Mouse (Mus musculus) kidney, embryonic 15.5 days (tissue): ENCODE measurements around the gene Hist1h2aa. TPM values are rescaled to one million over a fixed set of nuclear protein-coding genes. Genes with fewer than 3 reads are reported as not detected.

ENCODE experiments used
- ATAC-seq: fragments of 200-750 bp; cut with Nextera tagmentation; replicated peaks from 2 replicates; pipeline ENCODE4 v1.8.0; 2017; ENCODE audit warnings: moderate TSS enrichment; ENCODE audit not compliant: low FRiP score
- H3K27ac ChIP-seq: fragments of 300-500 bp; sonication (generic); 2 replicates; pipeline ENCODE4 v1.5.1; 2015; ENCODE audit warnings: mild to moderate bottlenecking, inconsistent platforms
- H3K27me3 ChIP-seq: fragments of 300-500 bp; sonication (generic); 2 replicates; pipeline ENCODE4 v1.6.1; 2015; ENCODE audit warnings: inconsistent platforms
- H3K36me3 ChIP-seq: fragments of 300-500 bp; sonication (generic); 2 replicates; pipeline ENCODE4 v1.6.1; 2015; ENCODE audit warnings: inconsistent platforms
- H3K4me1 ChIP-seq: fragments of 300-500 bp; sonication (generic); 2 replicates; pipeline ENCODE4 v1.6.1; 2015; ENCODE audit warnings: inconsistent platforms
- H3K4me2 ChIP-seq: fragments of 300-500 bp; sonication (generic); 2 replicates; pipeline ENCODE4 v1.6.1; 2015; ENCODE audit warnings: moderate library complexity, mild to moderate bottlenecking, inconsistent platforms
- H3K4me3 ChIP-seq: fragments of 300-500 bp; sonication (generic); replicated peaks from 2 replicates; pipeline ENCODE4 v1.5.1; 2015; ENCODE audit warnings: mild to moderate bottlenecking, inconsistent platforms
- H3K9ac ChIP-seq: fragments of 300-500 bp; sonication (generic); 2 replicates; pipeline ENCODE4 v1.6.1; 2015; ENCODE audit warnings: mild to moderate bottlenecking, inconsistent platforms
- H3K9me3 ChIP-seq: fragments of 300-500 bp; sonication (generic); replicated peaks from 2 replicates; pipeline ENCODE4 v1.6.1; 2016; ENCODE audit warnings: inconsistent platforms
- WGBS: fragments of 180-500 bp; shearing (Covaris S2); methylation state at CpG from one replicate; pipeline ENCODE4 v1.1.7; 2015; ENCODE audit warnings: mixed read lengths; 5-methylcytosine and 5-hydroxymethylcytosine counted together
- microRNA-seq: library from miRNA; unstranded; fragments of <30 nt; microRNA quantifications from one replicate; pipeline ENCODE4, GENCODE M21; 2016
- polyA plus RNA-seq: library from polyadenylated mRNA; unstranded; fragments of >200 nt; fragmentation: Nextera tagmentation; extraction: Ambion mirVana; gene quantifications from 2 replicates; pipeline ENCODE4 v1.2.1, GENCODE M21; 2015

Gene Hist1h2aa
- polyA plus RNA-seq, 1 experiment from 2014 or later: not detected

DNA sequence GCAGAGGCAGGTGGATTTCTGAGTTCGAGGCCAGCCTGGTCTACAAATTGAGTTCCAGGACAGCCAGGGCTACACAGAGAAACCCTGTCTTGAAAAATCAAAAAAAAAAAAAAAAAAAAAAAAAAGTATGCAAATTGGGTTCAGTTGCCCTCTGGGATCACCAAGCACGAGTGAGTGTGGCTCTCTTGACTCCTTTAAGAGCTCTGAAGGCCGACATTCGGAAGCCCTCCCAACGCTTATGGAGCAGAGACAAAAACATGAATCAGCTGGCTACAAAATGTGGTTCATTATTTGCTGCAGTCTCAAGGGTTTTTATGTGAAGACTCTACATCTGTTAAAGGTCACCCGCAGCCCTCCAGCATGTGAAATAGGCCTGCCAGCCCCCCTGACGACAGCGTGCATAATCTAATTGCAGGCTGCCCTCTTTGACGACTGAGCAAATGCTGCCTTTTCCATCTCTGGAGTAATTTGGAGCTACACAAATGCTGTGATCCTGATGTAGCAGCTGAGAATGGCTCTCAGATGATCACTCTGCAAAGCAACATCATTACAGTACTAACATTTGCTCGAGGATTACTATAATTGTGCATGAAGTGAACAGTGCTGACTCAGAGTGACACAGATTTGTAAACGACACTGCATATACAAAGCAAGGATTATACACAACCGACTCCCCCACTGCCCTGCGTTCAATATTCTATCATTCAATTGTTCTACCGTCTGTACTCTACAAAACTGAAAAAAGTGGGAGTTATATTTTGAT is 15.4 kb downstream of the Hist1h2aa start:
- H3K36me3 ChIP-seq: no peaks in the 10 kb centered on the region
- no peak overlapping the region for H3K4me2 ChIP-seq
- H3K9ac ChIP-seq: no peak overlapping the region
- no peaks in the 10 kb centered on the region for H3K9me3 ChIP-seq
- H3K27ac ChIP-seq: no peak overlapping the region
- 66% methylated on average over 14 of the region's 14 CpGs for WGBS
- H3K27me3 ChIP-seq: no peaks in the 10 kb centered on the region
- ATAC-seq: no peak
- H3K4me1 ChIP-seq: no peaks in the 10 kb centered on the region
- H3K4me3 ChIP-seq: no peak overlapping the region

DNA sequence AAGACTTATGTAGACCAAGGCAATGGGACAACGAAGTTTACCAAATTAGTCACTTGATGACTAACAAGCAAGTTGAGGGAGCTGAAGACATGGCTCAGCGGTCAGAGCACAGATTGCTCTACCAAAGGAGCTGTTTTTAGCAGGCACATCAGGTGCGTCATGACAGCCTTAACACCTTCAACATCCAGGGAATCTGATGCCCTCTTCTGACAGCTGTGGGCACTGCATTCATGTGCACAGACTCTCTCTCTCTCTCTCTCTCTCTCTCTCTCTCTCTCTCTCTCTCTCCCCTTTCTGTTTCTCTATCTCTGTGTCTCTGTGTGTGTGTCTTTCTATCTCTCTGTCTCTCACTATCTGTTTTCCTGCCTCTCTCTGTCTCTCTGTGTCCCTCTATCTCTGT is 16.7 kb downstream of the Hist1h2aa start:
- no peak overlapping the region for H3K9ac ChIP-seq
- H3K4me3 ChIP-seq: no peak overlapping the region
- H3K9me3 ChIP-seq: no peaks in the 10 kb centered on the region
- H3K4me2 ChIP-seq: no peak overlapping the region
- no peak for ATAC-seq
- H3K4me1 ChIP-seq: no peaks in the 10 kb centered on the region
- 67% methylated on average over 3 of the region's 3 CpGs for WGBS
- no peaks in the 10 kb centered on the region for H3K27me3 ChIP-seq
- H3K36me3 ChIP-seq: no peaks in the 10 kb centered on the region
- no peak overlapping the region for H3K27ac ChIP-seq

DNA sequence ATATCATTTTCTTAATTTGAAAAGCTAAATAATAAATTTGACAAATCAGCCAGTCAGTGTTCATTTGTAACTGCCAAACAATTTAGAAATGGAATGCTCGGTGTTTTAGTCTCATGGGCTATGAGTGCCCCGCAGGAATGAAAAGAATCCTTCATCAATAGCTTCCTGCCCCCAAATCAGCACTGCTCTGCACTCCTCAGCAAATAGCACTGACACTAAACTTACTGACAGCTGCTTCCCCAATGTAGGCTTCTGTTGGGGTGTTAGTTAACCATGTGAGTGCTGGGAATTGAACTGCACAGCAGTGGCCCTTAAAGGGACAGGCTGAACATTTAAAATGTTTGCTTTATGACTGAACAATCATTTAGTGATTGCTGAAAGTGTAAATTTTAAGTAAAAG is 25.5 kb downstream of the Hist1h2aa start:
- 42% methylated on average over 2 of the region's 2 CpGs for WGBS

DNA sequence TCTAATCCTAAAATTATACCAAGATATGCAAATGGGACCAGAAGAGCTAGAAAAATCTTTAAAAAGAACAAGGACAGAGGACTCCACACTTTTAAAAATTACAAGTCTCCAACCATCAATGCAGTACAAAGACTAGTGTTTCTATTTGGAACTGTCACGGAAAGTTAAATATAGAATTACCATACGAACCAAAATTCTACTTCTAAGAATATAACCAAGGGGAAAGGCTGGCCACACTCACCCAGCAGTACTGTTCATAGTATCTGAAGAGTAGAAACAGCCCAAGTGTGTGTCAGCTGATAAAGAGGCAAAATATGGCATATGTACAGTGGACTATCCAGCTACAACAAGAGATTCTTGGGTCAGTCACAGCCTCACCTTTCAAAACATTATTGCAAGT is 30.6 kb downstream of the Hist1h2aa start:
- Histone ChIP-seq H3K4me2 (no peak overlapping the region), H3K9me3 (no peaks in the 10 kb centered on the region), H3K36me3 (no peaks in the 10 kb centered on the region), H3K27ac (no peak overlapping the region), H3K4me3 (no peak overlapping the region), H3K4me1 (no peaks in the 10 kb centered on the region), H3K9ac (no peak overlapping the region), H3K27me3 (no peaks in the 10 kb centered on the region)
- WGBS: 86% methylated on average over 2 of the region's 2 CpGs
- no peak for ATAC-seq

More for the DNA sequence above, 25.5 kb downstream of the Hist1h2aa start:
- Histone ChIP-seq H3K4me2 (no peak overlapping the region), H3K27ac (no peak overlapping the region), H3K36me3 (no peaks in the 10 kb centered on the region), H3K27me3 (no peaks in the 10 kb centered on the region), H3K9me3 (no peaks in the 10 kb centered on the region), H3K4me1 (no peaks in the 10 kb centered on the region), H3K4me3 (no peak overlapping the region), H3K9ac (no peak overlapping the region)
- no peak for ATAC-seq

DNA sequence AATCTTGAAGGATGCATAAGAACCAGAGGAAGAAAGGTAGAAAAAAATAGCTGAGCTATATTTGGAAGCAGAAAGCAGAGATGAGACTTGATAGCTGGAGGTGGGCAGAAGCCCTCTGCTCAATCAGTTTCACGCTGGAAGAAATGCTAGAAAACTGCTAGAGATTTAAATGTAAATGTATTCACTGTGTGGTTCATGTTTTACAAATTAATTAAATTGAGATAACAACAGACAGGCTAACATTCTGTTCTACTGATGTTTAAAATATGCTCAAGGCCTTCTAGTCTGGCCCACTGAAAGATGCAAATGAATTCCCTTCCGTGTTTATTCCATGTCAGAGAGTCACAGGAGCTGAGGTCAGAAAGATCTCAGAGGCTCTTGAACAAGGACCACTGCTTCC is 37.6 kb downstream of the Hist1h2aa start:
- Histone ChIP-seq H3K4me1 (no peaks in the 10 kb centered on the region), H3K36me3 (no peaks in the 10 kb centered on the region), H3K9me3 (no peaks in the 10 kb centered on the region), H3K4me3 (no peak overlapping the region), H3K9ac (no peak overlapping the region), H3K27ac (no peak overlapping the region), H3K27me3 (no peaks in the 10 kb centered on the region), H3K4me2 (no peak overlapping the region)
- ATAC-seq: no peak
- WGBS: 59% methylated on average over 2 of the region's 2 CpGs

DNA sequence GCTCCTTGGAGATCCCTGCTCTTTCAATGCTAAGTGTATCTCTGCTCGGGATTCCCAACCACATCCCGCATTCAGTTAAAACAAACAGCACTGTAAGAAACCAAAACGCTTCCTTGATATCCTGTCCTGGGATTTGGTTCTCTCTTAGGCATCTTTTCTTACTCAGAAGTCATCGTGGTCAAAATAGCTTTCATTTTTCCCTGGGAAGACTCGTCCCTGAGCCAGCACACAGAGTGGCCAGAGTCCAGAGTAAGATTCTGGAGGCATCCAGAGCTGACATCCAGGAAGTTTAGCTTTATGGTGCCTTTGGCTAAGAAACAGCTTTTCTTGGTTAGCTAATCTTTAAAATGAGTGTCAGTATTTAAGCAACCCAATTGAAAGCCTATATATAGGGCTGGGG is 38.0 kb downstream of the Hist1h2aa start:
- 71% methylated on average over 5 of the region's 5 CpGs for WGBS
- no peak overlapping the region for H3K27ac ChIP-seq
- no peak for ATAC-seq

More for the DNA sequence above, 38.0 kb downstream of the Hist1h2aa start:
- H3K36me3 ChIP-seq: no peaks in the 10 kb centered on the region
- no peaks in the 10 kb centered on the region for H3K9me3 ChIP-seq
- no peak overlapping the region for H3K9ac ChIP-seq
- H3K4me2 ChIP-seq: no peak overlapping the region
- H3K27me3 ChIP-seq: no peaks in the 10 kb centered on the region
- no peaks in the 10 kb centered on the region for H3K4me1 ChIP-seq
- H3K4me3 ChIP-seq: no peak overlapping the region

Small RNA genes lying within 50 kb of the gene (microRNA-seq; reads per million reads assigned to microRNA genes)
- not detected for gene Gm44344

Other genes with a start within 250 kb of the Hist1h2aa start
- gene Hist1h1t, start 238.6 kb upstream of the Hist1h2aa start, polyA plus RNA-seq: 0.31 TPM in 1 of 2 replicates, not detected in the other
- 7.5 and 8.5 TPM in 2 replicates for gene Hist1h4c, start 236.0 kb upstream of the Hist1h2aa start, polyA plus RNA-seq
- 6.4 and 7.7 TPM in 2 replicates for gene Hfe, start 223.6 kb upstream of the Hist1h2aa start, polyA plus RNA-seq
- gene Hist1h1c, start 195.7 kb upstream of the Hist1h2aa start, polyA plus RNA-seq: 24.1 and 27.2 TPM in 2 replicates
- 12.6 and 13.5 TPM in 2 replicates for gene Hist1h3c, start 188.9 kb upstream of the Hist1h2aa start, polyA plus RNA-seq
- 3.8 and 4.5 TPM in 2 replicates for gene Hist1h2bb, start 187.7 kb upstream of the Hist1h2aa start, polyA plus RNA-seq
- 39.2 and 44.8 TPM in 2 replicates for gene Hist1h2ab, start 183.3 kb upstream of the Hist1h2aa start, polyA plus RNA-seq
- 10.8 and 11.3 TPM in 2 replicates for gene Hist1h3b, start 182.2 kb upstream of the Hist1h2aa start, polyA plus RNA-seq
- 5.4 and 6.4 TPM in 2 replicates for gene Hist1h4b, start 177.4 kb upstream of the Hist1h2aa start, polyA plus RNA-seq
- gene Hist1h4a, start 173.2 kb upstream of the Hist1h2aa start, polyA plus RNA-seq: 0.35 TPM in 1 of 2 replicates, not detected in the other
- gene Hist1h3a, start 172.1 kb upstream of the Hist1h2aa start, polyA plus RNA-seq: 8.0 and 9.4 TPM in 2 replicates
- 2.3 and 3.1 TPM in 2 replicates for gene Hist1h1a, start 170.8 kb upstream of the Hist1h2aa start, polyA plus RNA-seq
- gene Trim38, start 164.5 kb upstream of the Hist1h2aa start, polyA plus RNA-seq: not detected in 2 replicates
- gene Slc17a2, start 127.5 kb upstream of the Hist1h2aa start, polyA plus RNA-seq: 0.10 and 0.12 TPM in 2 replicates
- 3.4 and 4.0 TPM in 2 replicates for gene Slc17a3, start 95.0 kb upstream of the Hist1h2aa start, polyA plus RNA-seq
- 9.3 TPM in 2 replicates for gene Slc17a1, start 66.7 kb upstream of the Hist1h2aa start, polyA plus RNA-seq
- 2.7 and 2.9 TPM in 2 replicates for gene Slc17a4, start 19.5 kb upstream of the Hist1h2aa start, polyA plus RNA-seq
- not detected in 2 replicates for gene Hist1h2ba, start 306 bp upstream of the Hist1h2aa start, polyA plus RNA-seq
- gene Scgn, start 56.8 kb downstream of the Hist1h2aa start, polyA plus RNA-seq: 0.23 and 0.60 TPM in 2 replicates